Mouse (Mus musculus) neural tube, embryonic 14.5 days (tissue): ENCODE measurements around the gene Anpep. TPM values are rescaled to one million over a fixed set of nuclear protein-coding genes. Genes with fewer than 3 reads are reported as not detected.

Source experiments
- ATAC-seq: fragments of 200-750 bp; cut with Nextera tagmentation; 2 replicates; pipeline ENCODE4 v1.8.0; 2017; ENCODE audit warnings: low read depth, mild to moderate bottlenecking, moderate TSS enrichment, moderate library complexity
- H3K27ac ChIP-seq: fragments of 300-500 bp; sonication (generic); 2 replicates; pipeline ENCODE4 v1.5.1; 2014; ENCODE audit warnings: low read depth, mild to moderate bottlenecking, control low read depth, low read length, moderate library complexity, mixed read lengths
- H3K27me3 ChIP-seq: fragments of 300-500 bp; sonication (generic); 2 replicates; pipeline ENCODE4 v1.6.1; 2014; ENCODE audit warnings: low read length; ENCODE audit not compliant: control insufficient read depth, insufficient read depth
- H3K36me3 ChIP-seq: fragments of 300-500 bp; sonication (generic); 2 replicates; pipeline ENCODE4 v1.6.1; 2014; ENCODE audit warnings: low read length, mixed read lengths; ENCODE audit not compliant: control insufficient read depth, insufficient read depth
- H3K4me1 ChIP-seq: fragments of 300-500 bp; sonication (generic); 2 replicates; pipeline ENCODE4 v1.6.1; 2014; ENCODE audit warnings: low read length; ENCODE audit not compliant: control insufficient read depth, insufficient read depth
- H3K4me2 ChIP-seq: fragments of 300-500 bp; sonication (generic); 2 replicates; pipeline ENCODE4 v1.6.1; 2014; ENCODE audit warnings: mild to moderate bottlenecking, low read depth, low read length, control low read depth
- H3K4me3 ChIP-seq: fragments of 300-500 bp; sonication (generic); 2 replicates; pipeline ENCODE4 v1.5.1; 2014; ENCODE audit warnings: low read depth, low read length, control low read depth, mixed read lengths
- H3K9ac ChIP-seq: fragments of 300-500 bp; sonication (generic); replicated peaks from 2 replicates; pipeline ENCODE4 v1.6.1; 2014; ENCODE audit warnings: low read depth, mild to moderate bottlenecking, control low read depth, low read length, mixed read lengths
- H3K9me3 ChIP-seq: fragments of 300-500 bp; sonication (generic); 2 replicates; pipeline ENCODE4 v1.6.1; 2016; ENCODE audit warnings: low read length; ENCODE audit not compliant: control insufficient read depth
- WGBS: fragments of 180-500 bp; shearing (Covaris S2); extraction: QIAGEN DNeasy Blood & Tissue Kit; methylation state at CpG from one replicate; pipeline ENCODE4 v1.1.7; 2014; 5-methylcytosine and 5-hydroxymethylcytosine counted together
- polyA plus RNA-seq: library from polyadenylated mRNA; unstranded; fragments of >200 nt; fragmentation: Nextera tagmentation; extraction: Ambion mirVana; gene quantifications from 2 replicates; pipeline ENCODE4 v1.2.1, GENCODE M21; 2014

Gene Anpep
- polyA plus RNA-seq, 1 experiment from 2014 or later: 0.95 TPM

DNA sequence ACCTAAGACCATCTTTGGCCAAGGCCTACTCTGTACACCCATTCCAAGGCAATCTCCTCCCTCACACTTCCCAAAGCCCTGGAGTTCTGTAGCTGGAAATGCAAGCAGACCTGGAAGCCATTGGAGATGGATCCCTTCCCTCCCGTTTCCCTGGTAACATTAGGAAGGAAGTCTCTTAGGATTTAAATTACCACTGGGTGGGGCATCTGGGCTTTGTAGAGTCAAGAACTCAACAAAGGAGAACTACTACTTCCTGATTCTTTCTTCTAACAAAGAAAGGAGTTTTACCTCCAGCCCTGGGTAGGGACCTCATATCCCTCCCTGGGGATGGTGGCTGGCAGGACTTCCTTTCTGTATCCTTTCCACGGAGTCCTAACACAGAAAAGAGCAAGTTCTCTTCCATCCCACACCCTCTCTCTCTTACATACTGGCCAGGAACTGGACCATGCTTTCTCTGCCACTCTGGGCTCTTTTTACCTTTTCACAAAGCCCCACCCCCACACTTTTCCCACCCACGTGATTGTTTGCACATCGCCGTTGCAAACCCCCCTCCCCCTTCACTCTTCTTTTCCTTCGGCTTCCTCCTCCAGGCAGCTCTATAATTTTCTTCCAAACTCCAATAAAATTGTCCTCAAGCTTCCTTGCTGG, 8.3 kb upstream of the Anpep start:
- no peak for ATAC-seq

DNA sequence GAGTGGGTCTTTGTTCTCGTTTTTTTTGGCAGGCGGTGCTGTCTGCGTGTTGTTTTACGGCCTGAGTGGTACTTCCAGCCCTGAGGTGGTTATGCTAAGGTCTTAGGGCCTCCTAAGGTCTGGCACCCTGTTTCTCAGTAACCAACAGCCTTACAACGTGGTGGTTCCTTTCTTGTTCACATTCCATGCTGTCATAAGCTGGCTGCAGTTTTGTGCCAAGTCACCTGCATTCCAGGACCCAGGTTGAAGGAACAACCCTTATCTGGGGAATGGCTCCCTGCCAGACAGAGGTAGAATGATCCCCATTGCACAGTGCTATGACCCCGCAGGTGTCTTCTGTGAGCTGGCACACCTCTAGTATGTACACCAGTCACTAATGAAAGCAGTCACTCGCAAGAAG, 7.6 kb upstream of the Anpep start:
- Histone ChIP-seq H3K27me3 (no peaks in the 10 kb centered on the region), H3K27ac (no peak overlapping the region), H3K9me3 (no peaks in the 10 kb centered on the region), H3K4me1 (0 out of 2 replicates have a peak, but pooled peaks cover 2% of the 10 kb centered on the region), H3K36me3 (no peaks in the 10 kb centered on the region), H3K4me3 (no peak overlapping the region), H3K9ac (no peak overlapping the region), H3K4me2 (no peak overlapping the region)
- WGBS: 73% methylated on average over 7 of the region's 7 CpGs
- no peak for ATAC-seq

More for the DNA sequence above, 8.3 kb upstream of the Anpep start:
- no peak overlapping the region for H3K9ac ChIP-seq
- H3K4me1 ChIP-seq: 0 out of 2 replicates have a peak, but pooled peaks cover 2% of the 10 kb centered on the region
- WGBS: 54% methylated on average over 6 of the region's 6 CpGs
- H3K9me3 ChIP-seq: no peaks in the 10 kb centered on the region
- no peaks in the 10 kb centered on the region for H3K27me3 ChIP-seq
- H3K4me3 ChIP-seq: no peak overlapping the region
- no peak overlapping the region for H3K27ac ChIP-seq
- H3K4me2 ChIP-seq: no peak overlapping the region
- no peaks in the 10 kb centered on the region for H3K36me3 ChIP-seq

DNA sequence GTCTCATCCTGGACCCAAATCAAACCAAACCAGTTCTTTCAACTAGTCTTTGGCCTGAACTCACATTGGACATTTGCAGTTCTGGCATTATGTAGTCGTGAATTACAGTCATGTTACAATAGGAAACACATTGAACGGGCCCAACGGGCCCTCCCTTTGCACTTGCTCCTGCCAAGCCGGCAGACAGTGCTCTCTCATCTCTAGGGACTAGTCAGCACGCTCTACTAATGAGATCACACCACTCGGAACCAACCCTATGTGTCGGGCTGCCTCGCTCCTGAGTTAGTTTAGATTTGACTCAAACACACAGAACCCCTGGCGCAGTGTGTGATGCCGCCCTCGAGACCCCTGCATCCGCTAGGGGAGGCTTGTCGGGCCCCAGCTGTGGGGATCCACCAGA, 7.0 kb upstream of the Anpep start:
- Histone ChIP-seq H3K9ac (no peak overlapping the region), H3K9me3 (no peaks in the 10 kb centered on the region), H3K27me3 (no peaks in the 10 kb centered on the region), H3K4me1 (0 out of 2 replicates have a peak, but pooled peaks cover 2% of the 10 kb centered on the region), H3K4me3 (no peak overlapping the region), H3K36me3 (no peaks in the 10 kb centered on the region), H3K27ac (no peak overlapping the region), H3K4me2 (no peak overlapping the region)
- 64% methylated on average over 13 of the region's 13 CpGs for WGBS
- ATAC-seq: no peak

DNA sequence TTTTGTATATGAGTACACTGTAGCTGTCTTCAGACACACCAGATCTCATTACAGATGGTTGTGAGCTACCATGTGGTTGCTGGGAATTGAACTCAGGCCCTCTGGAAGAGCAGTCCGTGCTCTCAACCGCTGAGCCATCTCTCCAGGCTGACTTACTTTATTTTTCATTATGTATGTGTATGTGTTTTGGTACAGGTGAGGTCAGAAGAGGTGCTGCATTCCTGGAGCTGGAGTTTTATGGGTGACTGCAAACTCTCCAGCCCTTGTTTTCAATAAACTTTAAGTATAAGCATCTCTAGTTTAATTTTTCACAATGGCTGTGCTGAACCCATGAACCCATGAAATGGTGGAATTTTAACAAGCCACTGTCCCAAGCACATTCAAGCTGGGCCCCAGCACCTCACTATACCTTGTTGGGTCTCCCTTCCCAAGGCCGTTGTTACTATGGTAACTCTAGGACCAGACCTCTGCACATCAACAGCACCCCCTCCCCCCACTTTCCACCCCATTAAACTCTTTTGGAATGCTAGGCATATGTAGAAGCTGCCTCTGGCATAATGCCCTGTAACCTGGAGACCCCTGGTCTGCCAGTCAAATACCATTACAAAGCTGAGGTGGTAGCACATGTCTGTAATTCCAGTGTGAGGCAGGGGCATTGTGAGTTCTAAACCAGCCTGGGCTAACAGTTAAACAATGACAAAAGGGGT, 5.6 kb upstream of the Anpep start:
- WGBS: 61% methylated on average over 3 of the region's 3 CpGs
- Histone ChIP-seq H3K27me3 (no peaks in the 10 kb centered on the region), H3K36me3 (no peaks in the 10 kb centered on the region), H3K4me1 (0 out of 2 replicates have a peak, but pooled peaks cover 2% of the 10 kb centered on the region), H3K4me3 (no peak overlapping the region), H3K27ac (no peak overlapping the region), H3K4me2 (no peak overlapping the region), H3K9me3 (no peaks in the 10 kb centered on the region), H3K9ac (no peak overlapping the region)
- ATAC-seq: 0 out of 2 replicates have a peak, but pooled peaks have one; percentile 24

DNA sequence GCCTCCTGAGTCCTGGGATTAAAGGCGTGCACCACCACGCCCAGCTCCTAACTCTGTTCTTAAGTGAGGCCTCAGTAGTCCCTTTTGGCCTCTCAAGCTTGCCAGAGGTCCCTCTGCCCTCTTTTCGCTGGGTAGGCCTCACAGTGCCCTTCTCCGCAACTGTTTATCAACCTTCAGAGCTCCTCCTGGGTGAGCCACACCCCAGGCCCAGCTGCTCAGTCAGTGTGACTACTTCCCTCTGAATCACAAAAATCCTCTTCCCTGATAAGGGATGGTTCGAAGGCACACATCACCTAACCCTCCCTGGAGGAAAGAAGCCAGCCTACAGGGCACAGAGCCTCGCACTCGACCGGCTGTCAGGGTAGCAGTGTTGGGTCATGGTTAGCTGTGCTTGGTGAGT, 935 bp upstream of the Anpep start:
- 90% methylated on average over 8 of the region's 8 CpGs for WGBS
- H3K4me2 ChIP-seq: no peak overlapping the region

DNA sequence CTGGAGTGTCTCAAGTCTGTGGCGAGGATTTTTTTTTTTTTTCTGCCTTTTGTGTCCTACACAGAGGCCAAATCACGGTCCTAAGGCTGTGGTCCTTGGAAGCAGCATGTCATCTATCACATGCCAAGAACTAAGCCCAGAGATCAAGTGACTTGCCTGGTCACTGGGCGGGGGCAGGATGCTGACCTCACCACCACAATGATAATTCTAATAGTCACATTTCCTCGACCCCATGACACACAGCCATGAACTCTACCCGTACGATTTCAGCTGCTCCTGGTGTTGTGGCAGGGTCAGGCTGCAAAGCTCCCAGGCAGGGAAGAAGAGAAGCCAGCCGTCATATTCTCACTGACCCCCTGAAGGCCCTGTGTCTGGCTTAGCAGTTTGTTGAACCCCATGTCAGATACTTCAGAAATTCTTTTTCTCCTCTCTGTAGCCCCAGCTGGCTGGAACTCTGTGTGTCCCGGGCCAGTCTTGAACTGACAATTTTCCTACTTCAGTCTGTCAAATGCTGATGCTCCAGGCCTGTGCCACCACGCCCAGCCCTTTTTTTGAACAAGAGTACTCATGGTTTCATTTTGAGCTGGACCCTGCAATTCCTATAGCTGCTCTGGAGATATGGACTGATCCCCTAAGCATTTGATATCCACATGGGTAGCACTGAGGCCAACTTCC, 1.8 kb downstream of the Anpep start:
- H3K9ac ChIP-seq: no peak overlapping the region
- no peak overlapping the region for H3K27ac ChIP-seq
- no peaks in the 10 kb centered on the region for H3K27me3 ChIP-seq
- no peak for ATAC-seq
- no peak overlapping the region for H3K4me2 ChIP-seq
- no peaks in the 10 kb centered on the region for H3K9me3 ChIP-seq
- H3K36me3 ChIP-seq: no peaks in the 10 kb centered on the region
- H3K4me3 ChIP-seq: no peak overlapping the region
- WGBS: 79% methylated on average over 9 of the region's 9 CpGs
- no peaks in the 10 kb centered on the region for H3K4me1 ChIP-seq

More for the DNA sequence above, 935 bp upstream of the Anpep start:
- Histone ChIP-seq H3K4me3 (no peak overlapping the region), H3K9ac (no peak overlapping the region), H3K9me3 (no peaks in the 10 kb centered on the region), H3K27ac (no peak overlapping the region), H3K27me3 (no peaks in the 10 kb centered on the region), H3K4me1 (0 out of 2 replicates have a peak, but pooled peaks cover 2% of the 10 kb centered on the region), H3K36me3 (no peaks in the 10 kb centered on the region)
- no peak for ATAC-seq

DNA sequence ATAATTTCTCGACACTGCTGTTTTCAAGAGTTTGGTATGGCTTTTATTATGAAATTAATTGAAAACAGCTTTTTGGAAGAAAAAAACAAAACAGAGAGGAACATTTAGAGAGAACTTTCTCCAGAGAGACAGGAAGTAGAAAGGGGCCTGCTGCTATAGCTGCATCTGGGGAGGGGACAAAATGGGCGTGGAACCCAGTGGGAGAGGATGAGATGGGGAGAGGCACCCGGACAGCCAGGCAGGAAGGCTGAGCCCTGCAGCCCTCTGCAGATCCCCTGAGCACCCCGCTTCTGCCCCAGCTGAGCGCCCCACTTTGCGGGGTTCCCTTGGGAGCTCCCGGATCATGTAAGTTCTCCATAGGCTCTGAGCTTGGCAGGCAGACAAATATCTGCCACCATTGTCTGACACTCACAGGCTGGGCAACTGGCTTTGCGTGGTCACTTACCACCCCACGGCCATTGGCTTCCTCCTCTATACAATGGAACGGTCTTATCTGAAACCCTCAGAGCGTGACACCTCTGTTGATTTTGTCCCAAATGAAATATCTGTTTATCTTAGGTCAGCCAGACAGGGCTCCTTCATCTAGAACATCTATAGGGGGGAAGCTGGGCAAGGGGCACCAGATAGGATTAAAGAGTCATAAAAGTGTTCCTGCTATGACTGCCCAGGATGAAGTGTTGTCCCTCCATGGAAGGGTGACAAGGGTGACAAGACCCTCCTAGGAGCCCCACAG, 2.5 kb downstream of the Anpep start:
- Histone ChIP-seq H3K36me3 (no peaks in the 10 kb centered on the region), H3K4me1 (no peaks in the 10 kb centered on the region), H3K9ac (no peak overlapping the region), H3K27ac (no peak overlapping the region), H3K4me3 (no peak overlapping the region), H3K4me2 (no peak overlapping the region), H3K9me3 (no peaks in the 10 kb centered on the region), H3K27me3 (no peaks in the 10 kb centered on the region)
- WGBS: 77% methylated on average over 11 of the region's 11 CpGs
- ATAC-seq: no peak

DNA sequence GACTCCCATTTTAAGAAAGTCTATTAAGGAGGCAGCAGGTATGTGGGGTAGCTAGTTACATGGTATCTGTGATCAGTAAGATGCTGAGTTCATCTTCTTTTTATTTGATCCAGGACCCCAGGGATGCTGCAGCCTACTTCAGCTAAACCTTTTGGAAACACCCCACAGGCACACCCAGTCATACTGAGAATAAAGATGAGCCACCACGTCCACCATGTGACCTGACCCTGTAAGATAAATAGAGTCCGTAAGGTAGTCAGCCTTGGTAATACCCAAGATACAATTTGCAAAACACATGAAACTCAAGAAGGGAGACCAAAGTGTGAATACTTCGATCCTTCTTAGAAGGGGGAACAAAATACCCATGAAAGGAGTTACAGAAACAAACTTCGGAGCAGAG, 4.6 kb downstream of the Anpep start:
- Histone ChIP-seq H3K27me3 (no peaks in the 10 kb centered on the region), H3K9me3 (no peaks in the 10 kb centered on the region), H3K4me3 (no peak overlapping the region), H3K27ac (no peak overlapping the region), H3K4me1 (no peaks in the 10 kb centered on the region), H3K36me3 (no peaks in the 10 kb centered on the region), H3K9ac (no peak overlapping the region), H3K4me2 (no peak overlapping the region)
- WGBS: 85% methylated on average over 4 of the region's 4 CpGs
- no peak for ATAC-seq
